Mouse (Mus musculus): ENCODE measurements around the gene Mgrn1.

Gene Mgrn1

DNA sequence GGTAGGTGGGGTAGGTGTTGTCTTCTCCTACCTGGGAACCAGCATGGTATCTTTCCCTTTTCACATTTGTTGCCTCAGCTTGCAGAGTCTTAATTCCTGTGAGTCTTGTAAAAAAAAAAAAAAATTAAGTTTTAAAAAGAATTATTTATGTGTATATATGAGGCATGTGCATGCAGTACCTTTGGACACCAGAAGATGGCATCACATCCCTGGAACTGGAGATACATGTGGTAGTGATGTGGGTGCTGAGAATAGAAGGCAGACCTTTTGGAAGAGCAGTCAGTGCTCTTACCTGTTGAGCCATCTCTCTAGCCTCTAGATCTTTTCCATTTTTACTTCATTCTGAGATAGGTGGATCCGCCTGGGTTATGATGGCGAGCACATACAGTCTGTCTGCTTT lies 23.7 kb downstream of the Mgrn1 start:
- peak; percentile 49 for DNase-seq

DNA sequence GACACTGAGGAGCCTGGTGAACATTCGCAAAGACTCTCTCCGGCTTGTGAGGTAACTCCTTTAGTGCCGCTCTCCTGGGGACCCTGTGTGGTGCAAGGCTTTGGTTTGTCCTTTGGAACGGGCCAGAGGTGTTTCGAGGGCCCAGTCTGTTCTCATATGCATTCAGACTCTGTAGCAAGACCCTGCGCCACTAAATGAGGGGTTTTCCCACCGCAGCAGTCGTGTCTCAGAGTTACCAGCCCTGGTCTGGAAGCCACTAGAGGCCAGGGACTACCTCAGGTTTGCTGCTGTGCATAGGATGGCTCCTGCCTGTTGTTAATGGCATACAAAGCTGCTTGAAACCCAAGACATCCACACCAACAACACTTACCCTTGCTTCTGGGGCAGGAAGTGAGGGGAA lies 24.7 kb downstream of the Mgrn1 start:
- DNase-seq, result no peak

DNA sequence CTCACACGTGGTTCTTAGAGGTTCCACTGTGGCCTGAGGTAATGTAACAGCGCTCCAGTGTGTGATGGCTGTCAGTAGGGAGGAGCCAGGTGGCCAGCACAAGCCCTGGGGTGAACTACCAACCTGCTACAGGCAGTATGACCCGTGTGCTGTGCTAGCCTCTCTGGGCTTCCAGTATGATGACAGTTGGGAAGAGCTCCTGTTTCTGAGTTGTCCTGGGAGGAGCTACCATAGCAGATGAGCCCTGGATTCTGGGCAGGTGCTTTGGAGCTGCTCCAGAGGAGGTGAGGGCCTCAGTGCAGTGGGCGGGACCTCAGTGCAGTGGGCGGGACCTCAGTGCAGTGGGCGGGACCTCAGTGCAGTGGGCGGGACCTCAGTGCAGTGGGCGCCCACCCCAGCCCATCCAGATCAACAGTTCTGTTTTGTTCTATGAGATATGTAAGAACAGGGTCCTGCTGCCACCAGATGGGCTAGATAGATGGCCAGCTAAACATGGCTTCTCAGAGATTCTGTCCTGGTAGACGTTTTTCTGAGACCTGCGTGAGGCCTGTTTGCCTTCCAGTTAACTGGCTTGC lies 26.1 kb downstream of the Mgrn1 start:
- no peak for DNase-seq

DNA sequence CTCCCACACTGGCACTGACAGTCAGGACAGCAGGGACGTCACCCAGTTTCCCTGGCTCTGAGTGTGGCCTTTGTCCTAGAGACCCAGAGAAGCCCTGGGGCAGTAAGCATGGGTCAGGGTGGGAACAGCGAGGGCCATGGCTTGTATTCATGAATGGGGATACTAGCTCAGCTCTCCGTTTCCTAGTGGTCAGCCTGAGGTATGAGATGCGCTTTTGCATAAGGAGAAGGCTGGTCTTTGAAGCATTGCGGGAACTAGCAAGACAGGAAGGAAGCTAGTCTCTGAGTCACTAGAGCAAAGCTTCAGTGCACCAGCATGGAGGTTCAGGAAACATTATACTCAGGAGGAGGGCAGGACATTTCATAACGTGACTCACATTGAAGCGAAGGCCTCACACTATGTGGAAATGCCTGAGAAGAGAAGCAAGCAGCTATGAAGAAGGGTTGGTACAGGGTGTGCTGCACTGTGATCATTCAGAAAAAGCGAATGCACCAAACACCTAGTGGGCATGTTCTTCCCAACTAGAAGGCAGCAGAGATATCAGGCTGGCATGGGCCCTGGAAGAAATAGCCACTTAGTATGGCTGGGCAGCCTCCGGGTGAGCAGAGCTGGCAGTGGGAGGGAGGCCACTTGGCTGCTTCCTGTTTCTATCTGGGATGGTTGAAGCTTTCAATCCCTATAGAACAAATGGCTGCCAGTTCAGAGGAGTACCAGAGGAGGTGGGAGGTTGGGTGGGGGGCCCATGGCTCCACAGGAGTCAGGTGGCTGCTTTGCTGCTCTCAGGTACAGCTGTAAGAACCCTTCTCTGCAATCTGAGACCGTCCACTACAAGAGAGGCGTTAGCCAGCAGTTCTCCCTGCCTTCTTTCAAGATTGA lies 27.1 kb downstream of the Mgrn1 start:
- DNase-seq, result peak; percentile 56

GRCm38 (mm10) chr16:4913783-4914735 lies 28.0 kb downstream of the Mgrn1 start:
- DNase-seq, result peak; percentile 96

- DNase-seq, result no peak
Observed at GRCm38 (mm10) chr16:4915931-4916330, 29.9 kb downstream of the Mgrn1 start.

GRCm38 (mm10) chr16:4916608-4917007 lies 30.6 kb downstream of the Mgrn1 start:
- DNase-seq, result no peak

GRCm38 (mm10) chr16:4920556-4920955 lies 34.5 kb downstream of the Mgrn1 start:
- DNase-seq, result no peak

- DNase-seq, result no peak
Observed at GRCm38 (mm10) chr16:4922481-4922880, 36.4 kb downstream of the Mgrn1 start.

GRCm38 (mm10) chr16:4923996-4924395 lies 37.9 kb downstream of the Mgrn1 start:
- no peak for DNase-seq

- no peak for DNase-seq
Observed at GRCm38 (mm10) chr16:4927967-4928366, 41.9 kb downstream of the Mgrn1 start.

GRCm38 (mm10) chr16:4928474-4928873 lies 42.4 kb downstream of the Mgrn1 start:
- DNase-seq, result no peak

- peak; percentile 42 for DNase-seq
Observed at GRCm38 (mm10) chr16:4932429-4932828, 46.4 kb downstream of the Mgrn1 start.

- DNase-seq, result no peak
Observed at GRCm38 (mm10) chr16:4935430-4935829, 49.4 kb downstream of the Mgrn1 start.

DNA sequence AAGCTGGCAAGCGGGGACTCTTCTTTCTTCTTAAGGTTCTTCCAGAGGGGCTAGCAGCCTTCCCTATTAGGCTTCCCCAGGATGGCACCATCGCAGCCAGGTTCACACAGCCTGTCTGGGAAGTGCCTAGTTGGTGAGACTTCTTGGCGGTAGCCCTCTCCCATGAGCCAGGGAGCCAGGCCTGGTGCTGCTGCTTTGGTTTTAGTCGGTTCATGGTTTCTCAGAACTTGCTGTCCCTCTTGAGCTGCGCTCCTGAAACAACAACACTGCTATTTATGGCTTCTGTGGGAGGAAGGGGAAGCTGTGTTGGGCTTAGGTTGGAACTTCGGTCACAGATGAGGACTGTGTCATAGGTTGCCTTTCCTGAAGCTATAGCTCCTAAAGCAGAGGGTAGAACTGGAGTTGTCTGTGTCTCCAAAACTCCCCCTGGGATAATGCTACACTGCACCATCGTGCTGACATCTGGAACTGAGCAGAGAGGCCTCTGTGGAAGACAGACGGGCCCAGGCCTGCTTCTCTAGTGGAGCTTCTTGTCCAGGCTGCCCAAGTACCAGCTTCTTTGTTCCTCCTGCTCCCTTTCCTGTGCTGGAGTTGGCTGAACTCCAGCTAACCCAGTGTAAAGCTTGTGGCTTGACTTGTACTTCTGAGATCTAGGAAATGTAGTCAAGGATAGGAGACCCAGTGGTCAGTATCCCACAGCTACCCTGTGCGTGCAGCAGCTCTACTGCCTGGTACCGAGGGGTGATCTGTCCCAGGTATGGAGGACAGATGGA lies 50.1 kb downstream of the Mgrn1 start:
- no peak for DNase-seq

- DNase-seq, result no peak
Observed at GRCm38 (mm10) chr16:4937351-4938190, 51.5 kb downstream of the Mgrn1 start.

GRCm38 (mm10) chr16:4938461-4938860 lies 52.4 kb downstream of the Mgrn1 start, which contains the start of gene Nudt16l1:
Nudt16l1 (plus strand) TSS chr16:4938761.
- DNase-seq, result no peak

- DNase-seq, result peak; percentile 98
Observed at GRCm38 (mm10) chr16:4938989-4939388, 52.9 kb downstream of the Mgrn1 start.

DNA sequence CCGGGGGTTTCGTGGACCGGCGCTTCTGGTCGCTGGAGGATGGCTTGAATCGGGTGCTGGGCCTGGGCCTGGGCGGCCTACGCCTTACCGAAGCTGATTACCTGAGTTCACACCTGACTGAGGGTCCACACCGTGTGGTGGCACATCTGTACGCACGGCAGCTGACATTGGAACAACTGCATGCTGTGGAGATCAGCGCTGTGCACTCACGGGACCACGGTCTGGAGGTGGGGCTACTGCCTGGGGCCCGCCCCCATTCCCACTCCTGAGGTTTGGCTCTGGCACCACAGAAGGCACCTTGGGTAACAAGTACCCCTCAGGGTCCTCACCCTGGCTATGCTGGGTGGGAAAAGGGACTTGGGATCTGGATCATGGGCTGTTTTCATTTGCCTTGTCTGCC lies 53.4 kb downstream of the Mgrn1 start:
- DNase-seq, result peak; percentile 39

DNA sequence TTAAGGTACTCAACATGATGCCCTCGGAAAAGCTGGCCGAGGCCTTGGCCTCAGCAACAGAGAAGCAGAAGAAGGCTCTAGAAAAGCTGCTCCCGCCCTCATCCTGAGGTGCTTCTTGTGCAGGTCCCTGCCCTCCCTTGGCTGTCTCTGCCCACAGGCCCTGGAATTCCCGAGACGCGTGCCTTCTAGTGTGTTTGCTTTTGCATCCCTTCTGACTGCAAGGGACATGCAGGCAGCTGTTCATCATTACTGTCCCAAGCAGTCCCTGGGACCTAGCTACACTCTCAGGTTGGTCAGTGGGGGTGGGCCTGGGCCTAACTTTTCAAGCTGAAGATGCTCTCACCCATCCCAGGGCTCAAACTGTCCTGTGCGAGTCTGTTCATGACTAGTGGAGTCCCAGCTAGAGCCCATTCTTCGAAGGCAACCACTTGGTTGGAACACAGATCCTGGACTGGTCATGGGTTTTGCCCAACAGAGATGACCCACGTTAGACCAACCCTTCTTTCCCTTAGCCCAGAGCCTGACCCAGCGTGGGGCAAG lies 54.3 kb downstream of the Mgrn1 start:
- DNase-seq, result no peak

- DNase-seq, result no peak
Observed at GRCm38 (mm10) chr16:4941016-4941415, 55.0 kb downstream of the Mgrn1 start.

Measured in lung, postnatal 36 days (tissue).